Mouse (Mus musculus): ENCODE measurements around the gene Bbx.

GRCm38 (mm10) chr16:50371460-50371859, 60.7 kb downstream of the Bbx start:
- TF ChIP-seq CTCF (IDR thresholded peaks at IDR 0.05; ENCODE audit: low read depth, low read length) (no peak), GATA1 (IDR thresholded peaks at IDR 0.05; ENCODE audit: borderline replicate concordance, low read length) (no peak)
